Mouse (Mus musculus) 3134 (cell line): ENCODE measurements around the gene Cyp4x1.

Source experiments
- DNase-seq: peaks from one replicate; pipeline ENCODE4 v3.0.0-alpha.2; 2011; ENCODE audit warnings: low spot score; ENCODE audit not compliant: insufficient read length; ENCODE audit errors: extremely low read depth

Gene Cyp4x1

GRCm38 (mm10) chr4:115091806-115092205, 42.3 kb downstream of the Cyp4x1 start:
- DNase-seq, result no peak

DNA sequence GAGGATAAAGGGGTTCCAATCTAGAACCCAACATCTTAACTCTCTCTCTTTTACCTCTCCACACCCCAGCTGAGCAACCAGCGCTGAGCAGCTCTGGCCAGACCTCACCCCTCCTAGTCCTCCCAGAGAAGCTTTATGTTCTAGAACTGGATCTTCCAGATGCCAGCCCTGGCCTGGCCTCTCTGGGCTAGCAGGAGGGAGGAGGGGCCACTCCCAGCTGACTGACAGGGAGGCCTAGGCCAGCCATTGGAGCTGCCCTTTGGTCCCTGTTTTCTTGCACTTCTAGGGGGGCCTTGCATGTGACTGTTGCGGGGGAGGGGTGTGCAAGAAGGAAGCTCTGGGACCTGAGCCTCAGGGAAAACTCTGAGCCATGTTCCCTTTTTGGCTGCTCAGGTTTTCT, 43.5 kb downstream of the Cyp4x1 start:
- DNase-seq, result no peak

GRCm38 (mm10) chr4:115088611-115089338, 45.3 kb downstream of the Cyp4x1 start, which contains the start of gene Pdzk1ip1:
Gene Pdzk1ip1, plus strand, starts transcription at chr4:115088708.
- DNase-seq, result peak; percentile 13

GRCm38 (mm10) chr4:115086763-115087415, 47.2 kb downstream of the Cyp4x1 start:
- no peak for DNase-seq

DNA sequence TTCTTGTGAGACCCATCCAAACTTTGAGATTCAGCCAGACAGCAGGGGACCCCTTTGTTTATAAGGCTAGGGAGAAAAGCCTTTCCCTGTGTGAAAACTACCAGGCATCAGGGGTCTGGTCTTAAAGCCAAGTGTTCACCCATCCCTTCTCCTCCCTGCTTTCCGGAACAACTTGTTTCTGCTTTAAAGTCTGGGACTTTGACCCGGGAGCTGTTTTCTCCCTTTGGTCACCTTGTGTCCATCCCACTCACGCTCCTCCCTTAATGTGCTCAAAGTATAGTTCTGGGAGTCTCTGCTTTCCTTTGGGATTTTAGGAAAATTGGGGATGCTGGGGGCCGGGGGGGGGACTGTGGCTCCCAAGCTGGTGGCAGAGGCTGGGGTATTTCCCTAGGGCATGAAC, 47.8 kb downstream of the Cyp4x1 start:
- no peak for DNase-seq

DNA sequence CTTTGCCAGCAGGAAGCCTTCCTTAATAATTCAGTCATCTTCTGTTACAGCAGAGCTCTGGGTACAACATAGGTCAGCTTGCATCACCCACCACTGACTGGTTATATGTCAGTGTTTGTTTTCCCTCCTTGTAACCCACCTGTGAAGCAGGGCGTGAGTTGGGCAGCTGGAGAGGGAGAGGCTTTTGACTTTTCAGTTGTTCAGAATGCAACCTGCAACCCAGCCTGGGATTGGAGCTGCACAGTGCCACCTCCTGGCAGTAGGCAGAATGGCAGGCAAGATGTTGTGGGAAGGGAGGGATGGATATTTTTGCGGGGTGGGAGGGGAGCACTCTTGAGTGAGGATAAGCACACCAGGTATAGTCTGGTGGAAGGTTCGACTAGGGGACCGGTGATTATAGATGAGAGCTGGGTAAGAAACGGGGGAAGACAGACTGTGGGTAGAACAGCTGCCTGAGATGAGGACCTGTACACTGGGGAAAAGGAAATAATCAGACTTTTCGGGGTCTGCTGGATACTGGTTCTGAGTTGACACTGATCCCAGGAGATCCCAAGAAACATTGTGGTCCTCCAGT, 48.5 kb downstream of the Cyp4x1 start:
- DNase-seq, result peak; percentile 15

DNA sequence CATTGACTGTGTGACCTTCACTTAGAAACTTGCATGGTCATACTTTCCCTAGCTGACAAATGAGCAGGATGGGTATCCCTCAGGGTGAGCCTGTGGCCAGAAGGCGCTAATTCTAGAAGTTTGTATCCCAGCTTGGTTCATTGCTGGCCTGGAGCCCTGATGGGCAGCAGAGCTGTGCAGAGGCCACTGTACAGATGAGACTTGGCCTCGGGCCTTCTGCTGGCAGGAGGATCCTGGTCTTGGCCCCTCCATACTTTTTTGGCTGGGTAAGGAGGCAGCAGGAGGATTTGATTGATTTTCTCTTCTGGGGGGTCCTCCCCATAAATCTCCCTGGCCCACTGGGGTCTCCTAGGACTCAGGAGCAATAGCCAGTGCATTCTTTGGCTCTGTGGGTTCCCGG, 51.0 kb downstream of the Cyp4x1 start:
- no peak for DNase-seq

GRCm38 (mm10) chr4:115079821-115080349, 54.2 kb downstream of the Cyp4x1 start:
- DNase-seq, result no peak

GRCm38 (mm10) chr4:115078892-115079820, 54.9 kb downstream of the Cyp4x1 start:
- no peak for DNase-seq

DNA sequence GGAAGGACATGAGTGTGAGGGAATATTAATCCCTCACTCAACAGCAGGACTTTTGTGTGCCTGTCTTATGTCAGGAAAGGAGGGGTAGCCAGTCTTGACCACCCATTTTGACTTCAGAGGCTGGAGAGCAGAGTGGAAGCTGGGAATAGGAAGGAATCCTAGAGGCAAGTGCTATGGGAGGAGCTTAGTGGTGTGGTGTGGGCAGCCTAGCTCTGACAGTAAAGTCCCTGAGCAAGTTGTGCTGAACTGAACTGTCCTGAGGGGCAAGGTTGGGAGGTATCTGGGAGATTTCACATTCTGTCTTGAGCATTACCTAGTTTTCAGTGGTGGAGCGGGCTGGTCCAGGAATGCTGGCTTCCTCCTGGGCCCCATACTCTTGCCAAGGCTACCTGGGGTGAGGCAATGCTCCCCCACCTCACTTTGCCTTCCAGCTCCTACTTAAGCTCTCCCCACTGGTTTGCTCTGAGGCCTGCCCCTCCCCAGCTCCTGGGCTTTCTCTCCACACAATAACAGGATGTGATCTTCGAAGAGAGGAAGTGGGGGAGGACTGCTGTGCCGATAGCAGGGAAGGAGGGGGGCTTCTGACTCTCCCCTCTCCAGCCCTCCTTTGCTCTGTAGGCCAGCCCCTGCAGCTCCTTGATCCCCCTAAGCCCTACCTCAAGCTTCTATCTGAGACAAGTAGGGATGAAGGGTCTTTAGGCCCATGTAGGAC, 58.7 kb downstream of the Cyp4x1 start:
- DNase-seq, result no peak

GRCm38 (mm10) chr4:115074789-115075188, 59.3 kb downstream of the Cyp4x1 start:
- DNase-seq, result no peak

DNA sequence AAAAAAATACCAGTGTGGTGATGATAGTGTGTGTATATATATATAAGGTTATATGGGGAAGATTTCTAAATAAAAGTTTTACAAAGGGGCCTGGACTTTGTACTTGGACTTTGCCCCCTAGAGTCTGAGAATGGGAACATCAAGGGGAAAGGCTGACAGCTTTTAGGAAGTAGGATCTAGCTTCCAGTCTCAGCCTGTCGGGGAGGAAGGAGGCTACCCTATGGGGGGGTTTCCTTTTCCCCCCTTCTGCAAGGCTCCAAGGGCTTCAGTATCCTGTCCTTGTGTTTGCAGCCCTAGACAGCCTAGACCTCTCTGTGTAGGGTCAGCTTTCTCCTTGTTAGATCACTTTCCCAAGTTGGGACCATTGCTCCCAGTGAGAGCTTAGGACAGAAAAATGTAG, 62.4 kb downstream of the Cyp4x1 start:
- no peak for DNase-seq

GRCm38 (mm10) chr4:115063518-115064239, 70.4 kb downstream of the Cyp4x1 start:
- DNase-seq, result no peak

DNA sequence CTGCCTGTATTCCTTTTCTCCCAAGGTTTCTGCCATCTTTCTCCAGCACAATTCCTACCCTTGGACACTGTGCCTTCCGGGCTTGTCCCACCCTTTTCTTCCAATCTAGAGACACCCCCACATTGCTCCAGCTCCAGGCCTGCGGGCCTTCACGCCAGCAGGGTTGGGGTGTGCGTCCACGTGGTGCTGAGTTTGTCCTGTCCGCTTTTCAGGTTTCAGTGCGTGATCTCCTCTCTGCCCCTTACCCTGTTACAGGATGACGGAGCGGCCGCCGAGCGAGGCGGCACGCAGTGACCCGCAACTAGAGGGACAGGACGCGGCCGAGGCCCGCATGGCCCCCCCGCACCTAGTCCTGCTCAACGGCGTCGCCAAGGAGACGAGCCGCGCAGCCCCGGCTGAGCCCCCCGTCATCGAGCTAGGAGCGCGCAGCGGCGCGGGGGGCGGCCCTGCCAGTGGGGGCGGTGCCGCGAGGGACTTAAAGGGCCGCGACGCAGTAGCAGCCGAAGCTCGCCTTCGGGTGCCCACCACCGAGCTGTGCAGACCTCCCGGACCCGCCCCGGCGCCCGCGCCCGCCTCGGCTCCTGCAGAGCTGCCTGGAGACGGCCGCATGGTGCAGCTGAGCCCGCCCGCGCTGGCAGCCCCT, 71.1 kb downstream of the Cyp4x1 start:
- DNase-seq, result no peak

DNA sequence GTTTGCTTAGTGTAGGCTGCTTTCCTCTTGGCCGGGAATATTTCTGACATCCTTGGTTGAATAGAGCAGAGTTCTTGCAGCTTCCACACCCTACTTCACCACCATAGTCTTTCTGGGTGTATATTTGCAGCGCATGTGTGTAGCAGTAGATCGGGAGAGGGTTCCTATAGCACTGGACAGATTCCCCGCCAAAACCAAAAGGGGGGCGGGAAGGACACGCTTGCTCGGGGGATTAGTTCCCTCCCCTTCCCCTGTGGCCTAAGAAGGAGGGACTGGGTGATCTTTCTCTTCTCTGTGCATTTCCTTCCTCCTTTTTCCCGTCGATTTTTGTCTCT, 71.6 kb downstream of the Cyp4x1 start:
- DNase-seq, result no peak

DNA sequence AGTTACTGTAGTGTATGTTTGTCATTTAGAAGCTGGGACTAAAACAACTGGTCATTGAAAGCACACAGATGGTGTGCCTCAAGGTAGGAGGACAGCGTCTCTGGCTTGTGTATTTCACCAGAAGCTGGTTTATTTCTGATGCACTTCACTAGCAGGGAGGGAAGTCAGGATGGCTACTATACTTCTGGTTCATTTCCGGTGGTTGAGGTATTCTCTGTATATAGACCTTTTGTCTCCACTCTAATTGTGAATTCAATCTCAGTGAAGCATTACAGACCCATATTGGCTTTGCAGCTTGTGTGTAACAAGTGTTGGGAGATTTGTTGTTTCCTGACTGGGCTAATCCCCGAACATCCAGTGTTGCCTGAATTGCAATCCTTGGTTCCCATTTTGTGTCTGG, 73.3 kb downstream of the Cyp4x1 start:
- no peak for DNase-seq

GRCm38 (mm10) chr4:115059871-115060270, 74.2 kb downstream of the Cyp4x1 start:
- no peak for DNase-seq

GRCm38 (mm10) chr4:115058871-115059590, 75.0 kb downstream of the Cyp4x1 start:
- no peak for DNase-seq
